Mouse (Mus musculus): Measurements from ENCODE around the gene Wdr60. TPM values are rescaled to one million over a fixed set of nuclear protein-coding genes. Genes with fewer than 3 reads are reported as not detected.

Gene Wdr60
- polyA plus RNA-seq, 1 experiment, result 2.9 TPM

- H3K27me3 ChIP-seq (ENCODE audit: control insufficient read depth, insufficient read depth, low read length), result no peaks in the 10 kb centered on the region
- H3K4me1 ChIP-seq (replicated peaks; ENCODE audit: control insufficient read depth, insufficient read depth, low read length), result no peaks in the 10 kb centered on the region; the same call in 1 of the 2 replicates
- no peak for DNase-seq
- H3K4me3 ChIP-seq (ENCODE audit: control insufficient read depth, insufficient read depth, low read length), result no peak overlapping the region
- WGBS, result 95% methylated on average over 2 of the region's 2 CpGs
- TF ChIP-seq CTCF (IDR thresholded peaks at IDR 0.05; ENCODE audit: borderline replicate concordance, control insufficient read depth, extremely low read depth, insufficient read depth, low read length, poor library complexity), result no peak
- TF ChIP-seq POLR2A (IDR thresholded peaks at IDR 0.05; ENCODE audit: control insufficient read depth, extremely low read depth, insufficient read depth, low read length, poor library complexity), result no peak
- no peak overlapping the region for H3K27ac ChIP-seq (ENCODE audit: control insufficient read depth, insufficient read depth, low read length)
- no peaks in the 10 kb centered on the region for H3K36me3 ChIP-seq (ENCODE audit: control insufficient read depth, insufficient read depth, low read length)
Observed at GRCm38 (mm10) chr12:116271071-116271470, 8.2 kb upstream of the Wdr60 start.

- H3K4me1 ChIP-seq (replicated peaks; ENCODE audit: control insufficient read depth, insufficient read depth, low read length), result no peaks in the 10 kb centered on the region; the same call in 1 of the 2 replicates
- no peak overlapping the region for H3K4me3 ChIP-seq (ENCODE audit: control insufficient read depth, insufficient read depth, low read length)
- TF ChIP-seq POLR2A (IDR thresholded peaks at IDR 0.05; ENCODE audit: control insufficient read depth, extremely low read depth, insufficient read depth, low read length, poor library complexity), result no peak
- no peaks in the 10 kb centered on the region for H3K36me3 ChIP-seq (ENCODE audit: control insufficient read depth, insufficient read depth, low read length)
- 98% methylated on average over 1 of the region's 1 CpGs for WGBS
- H3K27me3 ChIP-seq (ENCODE audit: control insufficient read depth, insufficient read depth, low read length), result no peaks in the 10 kb centered on the region
- DNase-seq, result no peak
- H3K27ac ChIP-seq (ENCODE audit: control insufficient read depth, insufficient read depth, low read length), result no peak overlapping the region
Observed at GRCm38 (mm10) chr12:116270538-116270937, 7.7 kb upstream of the Wdr60 start.

GRCm38 (mm10) chr12:116269450-116269849 lies 6.6 kb upstream of the Wdr60 start:
- H3K4me3 ChIP-seq (ENCODE audit: control insufficient read depth, insufficient read depth, low read length), result no peak overlapping the region
- DNase-seq, result no peak
- no peaks in the 10 kb centered on the region; the same call in 1 of the 2 replicates for H3K4me1 ChIP-seq (replicated peaks; ENCODE audit: control insufficient read depth, insufficient read depth, low read length)
- H3K36me3 ChIP-seq (ENCODE audit: control insufficient read depth, insufficient read depth, low read length), result no peaks in the 10 kb centered on the region
- TF ChIP-seq POLR2A (IDR thresholded peaks at IDR 0.05; ENCODE audit: control insufficient read depth, extremely low read depth, insufficient read depth, low read length, poor library complexity), result no peak
- TF ChIP-seq CTCF (IDR thresholded peaks at IDR 0.05; ENCODE audit: borderline replicate concordance, control insufficient read depth, extremely low read depth, insufficient read depth, low read length, poor library complexity), result no peak
- WGBS, result 50% methylated on average over 5 of the region's 5 CpGs
- no peak overlapping the region for H3K27ac ChIP-seq (ENCODE audit: control insufficient read depth, insufficient read depth, low read length)
- H3K27me3 ChIP-seq (ENCODE audit: control insufficient read depth, insufficient read depth, low read length), result no peaks in the 10 kb centered on the region

- Histone ChIP-seq H3K4me3 (ENCODE audit: control insufficient read depth, insufficient read depth, low read length) (no peak overlapping the region), H3K27ac (ENCODE audit: control insufficient read depth, insufficient read depth, low read length) (no peak overlapping the region), H3K4me1 (replicated peaks; ENCODE audit: control insufficient read depth, insufficient read depth, low read length) (peaks cover 3% of the 10 kb centered on the region), H3K36me3 (ENCODE audit: control insufficient read depth, insufficient read depth, low read length) (no peaks in the 10 kb centered on the region), H3K27me3 (ENCODE audit: control insufficient read depth, insufficient read depth, low read length) (no peaks in the 10 kb centered on the region)
- 92% methylated on average over 2 of the region's 2 CpGs for WGBS
- DNase-seq, result no peak
- TF ChIP-seq POLR2A (IDR thresholded peaks at IDR 0.05; ENCODE audit: control insufficient read depth, extremely low read depth, insufficient read depth, low read length, poor library complexity), result no peak
- TF ChIP-seq CTCF (IDR thresholded peaks at IDR 0.05; ENCODE audit: borderline replicate concordance, control insufficient read depth, extremely low read depth, insufficient read depth, low read length, poor library complexity), result no peak
Observed at GRCm38 (mm10) chr12:116265275-116265674, 2.5 kb upstream of the Wdr60 start.

GRCm38 (mm10) chr12:116264756-116265155 lies 1.9 kb upstream of the Wdr60 start:
- Histone ChIP-seq H3K36me3 (ENCODE audit: control insufficient read depth, insufficient read depth, low read length) (no peaks in the 10 kb centered on the region), H3K27ac (ENCODE audit: control insufficient read depth, insufficient read depth, low read length) (no peak overlapping the region), H3K4me1 (replicated peaks; ENCODE audit: control insufficient read depth, insufficient read depth, low read length) (peaks cover 3% of the 10 kb centered on the region), H3K27me3 (ENCODE audit: control insufficient read depth, insufficient read depth, low read length) (no peaks in the 10 kb centered on the region), H3K4me3 (ENCODE audit: control insufficient read depth, insufficient read depth, low read length) (no peak overlapping the region)
- TF ChIP-seq CTCF (IDR thresholded peaks at IDR 0.05; ENCODE audit: borderline replicate concordance, control insufficient read depth, extremely low read depth, insufficient read depth, low read length, poor library complexity), result no peak
- no peak for TF ChIP-seq POLR2A (IDR thresholded peaks at IDR 0.05; ENCODE audit: control insufficient read depth, extremely low read depth, insufficient read depth, low read length, poor library complexity)
- DNase-seq, result no peak
- 95% methylated on average over 2 of the region's 2 CpGs for WGBS

- DNase-seq, result no peak
- WGBS, result 98% methylated on average over 2 of the region's 2 CpGs
- no peak overlapping the region for H3K27ac ChIP-seq (ENCODE audit: control insufficient read depth, insufficient read depth, low read length)
- peaks cover 7% of the 10 kb centered on the region for H3K4me1 ChIP-seq (replicated peaks; ENCODE audit: control insufficient read depth, insufficient read depth, low read length)
- no peak overlapping the region for H3K4me3 ChIP-seq (ENCODE audit: control insufficient read depth, insufficient read depth, low read length)
- H3K27me3 ChIP-seq (ENCODE audit: control insufficient read depth, insufficient read depth, low read length), result no peaks in the 10 kb centered on the region
- TF ChIP-seq CTCF (IDR thresholded peaks at IDR 0.05; ENCODE audit: borderline replicate concordance, control insufficient read depth, extremely low read depth, insufficient read depth, low read length, poor library complexity) (no peak), POLR2A (IDR thresholded peaks at IDR 0.05; ENCODE audit: control insufficient read depth, extremely low read depth, insufficient read depth, low read length, poor library complexity) (no peak)
- H3K36me3 ChIP-seq (ENCODE audit: control insufficient read depth, insufficient read depth, low read length), result no peaks in the 10 kb centered on the region
Observed at GRCm38 (mm10) chr12:116258321-116258720, 4.5 kb downstream of the Wdr60 start.

GRCm38 (mm10) chr12:116255636-116256035 lies 7.2 kb downstream of the Wdr60 start:
- Histone ChIP-seq H3K4me3 (ENCODE audit: control insufficient read depth, insufficient read depth, low read length) (no peak overlapping the region), H3K27ac (ENCODE audit: control insufficient read depth, insufficient read depth, low read length) (no peak overlapping the region), H3K36me3 (ENCODE audit: control insufficient read depth, insufficient read depth, low read length) (no peaks in the 10 kb centered on the region), H3K27me3 (ENCODE audit: control insufficient read depth, insufficient read depth, low read length) (no peaks in the 10 kb centered on the region), H3K4me1 (replicated peaks; ENCODE audit: control insufficient read depth, insufficient read depth, low read length) (0 out of 2 replicates have a peak, but pooled peaks cover 3% of the 10 kb centered on the region)
- WGBS, result 96% methylated on average over 11 of the region's 11 CpGs
- TF ChIP-seq POLR2A (IDR thresholded peaks at IDR 0.05; ENCODE audit: control insufficient read depth, extremely low read depth, insufficient read depth, low read length, poor library complexity) (no peak), CTCF (IDR thresholded peaks at IDR 0.05; ENCODE audit: borderline replicate concordance, control insufficient read depth, extremely low read depth, insufficient read depth, low read length, poor library complexity) (no peak)
- DNase-seq, result no peak
